Mouse (Mus musculus): Measurements from ENCODE around the gene Zfhx3.

Zfhx3 gene

GRCm38 (mm10) chr8:108355119-108355777 lies 412.8 kb downstream of the Zfhx3 start:
- DNase-seq (ENCODE audit: low spot score in 2 of 2), result no peak

- DNase-seq (ENCODE audit: low spot score in 2 of 2), result no peak
Observed at GRCm38 (mm10) chr8:108361402-108361801, 419.0 kb downstream of the Zfhx3 start.

- DNase-seq (ENCODE audit: low spot score in 2 of 2), result no peak
Observed at GRCm38 (mm10) chr8:108362421-108362820, 420.0 kb downstream of the Zfhx3 start.

GRCm38 (mm10) chr8:108363435-108363834 lies 421.0 kb downstream of the Zfhx3 start:
- DNase-seq (ENCODE audit: low spot score in 2 of 2), result no peak

- DNase-seq (ENCODE audit: low spot score in 2 of 2), result no peak
Observed at GRCm38 (mm10) chr8:108363856-108364255, 421.4 kb downstream of the Zfhx3 start.

GRCm38 (mm10) chr8:108369081-108369480 lies 426.6 kb downstream of the Zfhx3 start:
- no peak for DNase-seq (ENCODE audit: low spot score in 2 of 2)

- no peak for DNase-seq (ENCODE audit: low spot score in 2 of 2)
Observed at GRCm38 (mm10) chr8:108370731-108371130, 428.3 kb downstream of the Zfhx3 start.

- no peak for DNase-seq (ENCODE audit: low spot score in 2 of 2)
Observed at GRCm38 (mm10) chr8:108373046-108373445, 430.6 kb downstream of the Zfhx3 start.

- no peak for DNase-seq (ENCODE audit: low spot score in 2 of 2)
Observed at GRCm38 (mm10) chr8:108378036-108378435, 435.6 kb downstream of the Zfhx3 start.

GRCm38 (mm10) chr8:108383121-108383520 lies 440.7 kb downstream of the Zfhx3 start:
- DNase-seq (ENCODE audit: low spot score in 2 of 2), result no peak

GRCm38 (mm10) chr8:108387160-108387912 lies 444.9 kb downstream of the Zfhx3 start:
- no peak for DNase-seq (ENCODE audit: low spot score in 2 of 2)

GRCm38 (mm10) chr8:108387913-108388274 lies 445.4 kb downstream of the Zfhx3 start:
- DNase-seq (ENCODE audit: low spot score in 2 of 2), result no peak

GRCm38 (mm10) chr8:108392909-108393308 lies 450.5 kb downstream of the Zfhx3 start:
- DNase-seq (ENCODE audit: low spot score in 2 of 2), result peak in 1 of 2 experiments; percentile 2

GRCm38 (mm10) chr8:108402149-108402548 lies 459.7 kb downstream of the Zfhx3 start:
- DNase-seq (ENCODE audit: low spot score in 2 of 2), result no peak

- no peak for DNase-seq (ENCODE audit: low spot score in 2 of 2)
Observed at GRCm38 (mm10) chr8:108406716-108407494, 464.5 kb downstream of the Zfhx3 start.

- no peak for DNase-seq (ENCODE audit: low spot score in 2 of 2)
Observed at GRCm38 (mm10) chr8:108419162-108419844, 476.9 kb downstream of the Zfhx3 start.

- DNase-seq (ENCODE audit: low spot score in 2 of 2), result no peak
Observed at GRCm38 (mm10) chr8:108422521-108422920, 480.1 kb downstream of the Zfhx3 start.

- no peak for DNase-seq (ENCODE audit: low spot score in 2 of 2)
Observed at GRCm38 (mm10) chr8:108424337-108424736, 481.9 kb downstream of the Zfhx3 start.

GRCm38 (mm10) chr8:108433321-108433720 lies 490.9 kb downstream of the Zfhx3 start:
- no peak for DNase-seq (ENCODE audit: low spot score in 2 of 2)

GRCm38 (mm10) chr8:108434510-108434909 lies 492.1 kb downstream of the Zfhx3 start:
- DNase-seq (ENCODE audit: low spot score in 2 of 2), result no peak

GRCm38 (mm10) chr8:108436336-108436735 lies 493.9 kb downstream of the Zfhx3 start:
- DNase-seq (ENCODE audit: low spot score in 2 of 2), result no peak

- no peak for DNase-seq (ENCODE audit: low spot score in 2 of 2)
Observed at GRCm38 (mm10) chr8:108437316-108437830, 494.9 kb downstream of the Zfhx3 start.

Measured in natural killer cell, adult 2 months (primary cell).